Mouse (Mus musculus) retina, embryonic 14.5 days (tissue): Measurements from ENCODE around the gene 4930452B06Rik.
A peak's percentile ranks its signal among the peaks of the same experiment; 100 is the strongest.

Source experiments
- DNase-seq: peaks from one replicate; pipeline ENCODE4 v3.0.0-alpha.2; 2015; ENCODE audit warnings: low spot score

The 4930452B06Rik gene

DNA sequence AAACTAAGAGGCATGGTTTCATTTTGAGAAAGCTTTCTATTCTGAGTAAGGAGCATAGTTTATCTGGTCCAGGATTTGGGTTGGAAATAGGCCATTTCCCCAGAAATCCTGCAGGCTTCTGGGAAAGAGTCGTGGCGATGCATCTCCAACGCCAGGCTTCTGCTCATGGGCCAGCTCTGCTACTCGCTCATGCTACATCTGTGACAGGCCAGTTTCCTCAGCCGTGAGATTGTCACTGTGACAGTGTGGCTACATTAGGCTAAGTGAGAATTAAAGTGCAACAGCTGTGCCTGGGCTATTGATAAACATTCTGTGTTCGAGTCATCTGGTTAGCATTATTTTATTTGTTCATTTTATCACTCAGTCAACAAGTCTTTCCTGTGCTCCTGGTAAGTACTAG, 140.8 kb downstream of the 4930452B06Rik start:
- DNase-seq, result no peak

DNA sequence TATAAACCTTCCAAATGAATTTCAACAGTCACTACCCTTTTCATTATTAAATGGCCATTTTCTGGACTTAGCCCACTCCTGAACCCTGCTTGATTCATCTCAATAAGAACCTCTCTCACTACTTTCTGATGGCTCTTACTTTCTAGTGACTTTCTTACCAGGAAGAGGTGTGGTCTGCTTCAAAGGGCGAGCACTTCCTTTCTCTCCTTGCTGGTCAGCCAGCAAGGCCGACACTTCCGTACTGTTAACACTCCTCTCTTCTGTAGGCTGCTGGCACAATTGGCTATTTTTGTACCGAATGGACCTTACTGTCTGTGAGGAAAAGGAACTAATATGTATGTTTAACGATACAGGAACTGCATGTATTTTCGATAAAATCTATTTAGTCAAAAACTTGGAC, 148.4 kb downstream of the 4930452B06Rik start:
- DNase-seq, result no peak

DNA sequence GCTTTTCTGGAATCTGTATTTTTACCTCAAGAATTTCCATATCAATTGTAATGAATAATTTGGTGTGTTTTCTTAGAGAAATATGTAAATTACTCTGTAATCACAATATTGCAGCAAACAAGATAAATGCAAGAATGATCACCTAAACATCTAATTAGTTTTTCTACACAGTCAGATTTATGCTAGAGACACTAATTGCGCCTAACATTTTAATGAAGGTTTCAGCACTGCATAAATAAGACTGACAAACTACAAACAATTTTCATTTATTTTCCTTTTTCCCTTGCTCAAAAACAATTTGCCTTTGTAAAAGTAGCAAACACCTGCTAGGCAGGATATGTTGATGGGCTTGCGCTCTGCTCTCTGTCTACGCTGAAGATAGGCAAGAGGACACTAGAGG, 152.0 kb downstream of the 4930452B06Rik start:
- no peak for DNase-seq

DNA sequence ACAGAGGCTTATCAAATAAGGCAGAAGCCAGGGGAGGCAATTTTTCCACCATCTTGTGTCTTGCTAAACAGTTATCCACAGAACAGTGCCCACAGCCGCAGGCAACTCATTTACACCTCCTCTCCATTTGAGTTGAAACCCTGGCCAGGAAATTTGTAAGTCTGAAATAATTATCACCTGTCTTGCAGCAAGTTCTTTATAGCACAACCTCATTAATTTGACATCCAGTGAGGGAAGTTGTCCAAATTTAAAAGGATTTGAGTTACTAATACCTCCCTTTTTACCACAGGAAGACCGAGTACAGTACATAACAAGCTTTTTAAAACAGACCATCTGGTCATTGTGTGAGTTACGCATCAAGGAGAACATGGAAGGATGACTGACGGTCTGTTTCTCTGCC, 154.8 kb downstream of the 4930452B06Rik start:
- no peak for DNase-seq

DNA sequence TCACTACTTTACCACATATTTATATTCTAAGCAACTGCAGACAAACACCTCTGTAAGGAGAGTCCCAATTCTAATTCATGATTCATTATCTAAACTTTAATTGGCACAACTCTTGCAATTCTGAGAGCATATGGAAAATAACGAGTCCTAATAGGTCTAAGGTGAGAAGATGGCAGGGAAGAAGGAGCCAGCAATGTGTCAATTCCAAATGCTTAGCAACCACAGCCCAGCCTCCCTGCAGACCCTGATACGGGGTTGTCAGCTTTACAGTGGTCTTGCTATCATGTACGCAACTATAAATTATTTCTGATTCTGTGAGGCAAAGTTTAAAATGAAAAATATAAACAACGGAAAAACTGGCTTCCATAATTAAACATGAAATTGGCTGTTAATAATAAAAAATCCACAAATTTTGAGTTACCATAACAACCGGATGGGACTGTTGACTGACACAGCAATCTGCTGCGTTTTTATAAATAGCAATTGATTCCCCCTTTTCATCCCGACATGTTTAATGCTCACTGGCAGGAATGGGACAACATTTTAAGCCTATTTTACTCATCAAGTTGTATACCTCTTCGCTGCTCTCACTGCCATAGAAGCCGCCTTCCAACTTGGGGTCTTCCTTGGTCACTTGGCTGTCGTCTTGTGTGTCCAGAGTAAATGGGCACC, 155.6 kb downstream of the 4930452B06Rik start:
- DNase-seq, result no peak

DNA sequence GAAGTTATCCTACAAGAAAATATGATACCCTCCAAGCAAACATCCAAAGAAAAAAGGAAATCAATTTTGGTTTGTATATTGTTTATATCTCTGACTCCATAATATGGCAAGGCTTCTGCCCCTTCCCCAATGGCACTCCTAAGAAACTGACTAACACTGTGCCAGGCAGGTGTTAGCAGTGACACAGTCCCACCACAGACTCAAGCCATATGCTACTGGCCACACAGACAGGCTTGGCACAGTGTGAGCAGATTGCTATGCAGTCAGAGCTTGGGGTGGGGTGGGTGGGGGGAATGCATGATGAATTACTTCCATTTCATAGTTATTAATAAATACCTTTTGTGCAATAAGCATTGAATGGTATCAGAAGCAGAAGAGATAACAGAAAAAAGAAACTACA, 157.4 kb downstream of the 4930452B06Rik start:
- no peak for DNase-seq

DNA sequence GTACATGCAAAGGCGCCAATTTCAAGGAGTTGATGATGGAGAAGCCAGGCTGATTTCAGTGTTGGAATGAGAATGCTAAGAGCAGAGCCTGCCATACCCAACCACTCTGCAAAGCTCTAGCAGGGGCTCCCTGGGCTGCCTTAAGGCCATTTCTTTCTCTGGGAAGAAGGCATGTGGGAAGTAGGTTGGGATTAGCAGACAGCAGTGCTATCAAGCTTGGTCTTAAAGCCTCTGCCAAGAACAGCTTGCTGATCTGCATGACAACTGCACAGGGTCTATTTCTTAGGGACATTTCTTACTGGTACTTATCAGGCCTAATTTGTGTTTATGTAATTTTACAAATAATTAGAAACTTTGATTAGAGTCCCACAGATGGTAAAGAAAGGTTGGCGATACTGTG, 161.8 kb downstream of the 4930452B06Rik start:
- no peak for DNase-seq

DNA sequence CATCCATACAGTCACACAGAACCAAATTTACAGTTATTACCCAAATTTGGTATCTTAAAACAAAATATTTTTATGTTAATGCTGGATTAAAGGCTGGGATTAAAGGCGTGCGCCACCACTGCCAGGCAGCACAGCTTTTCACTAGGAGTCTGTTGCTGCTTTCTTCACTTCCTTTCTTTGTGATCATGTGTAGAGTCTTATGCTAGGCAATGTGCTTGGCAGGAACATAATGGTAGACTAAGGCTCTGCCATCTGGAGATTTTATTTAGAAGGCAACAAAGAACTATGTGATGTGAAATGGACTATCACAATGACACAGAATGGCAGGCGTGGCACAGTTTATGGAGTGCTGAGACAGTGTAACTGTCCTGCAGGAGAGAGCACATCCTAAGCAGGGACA, 162.7 kb downstream of the 4930452B06Rik start:
- no peak for DNase-seq

DNA sequence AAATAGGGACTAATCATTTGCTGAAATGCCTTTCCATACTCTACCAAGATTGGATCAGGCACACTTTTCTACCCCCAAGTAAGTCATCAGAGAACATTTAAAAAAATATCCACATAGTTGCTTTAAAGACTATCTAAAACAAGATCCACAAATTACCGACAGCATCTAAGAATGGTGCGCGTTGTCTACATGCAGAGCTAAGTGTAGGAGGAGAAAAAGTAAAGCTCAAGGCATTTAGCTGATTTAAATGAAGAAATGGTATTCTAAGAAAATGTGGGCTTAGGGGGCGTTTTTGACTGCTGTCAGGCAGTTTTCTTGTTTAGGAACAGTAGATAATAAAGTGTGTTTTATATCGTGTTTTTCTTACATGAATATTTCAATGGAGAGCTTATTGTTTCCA, 163.5 kb downstream of the 4930452B06Rik start:
- DNase-seq, result no peak

DNA sequence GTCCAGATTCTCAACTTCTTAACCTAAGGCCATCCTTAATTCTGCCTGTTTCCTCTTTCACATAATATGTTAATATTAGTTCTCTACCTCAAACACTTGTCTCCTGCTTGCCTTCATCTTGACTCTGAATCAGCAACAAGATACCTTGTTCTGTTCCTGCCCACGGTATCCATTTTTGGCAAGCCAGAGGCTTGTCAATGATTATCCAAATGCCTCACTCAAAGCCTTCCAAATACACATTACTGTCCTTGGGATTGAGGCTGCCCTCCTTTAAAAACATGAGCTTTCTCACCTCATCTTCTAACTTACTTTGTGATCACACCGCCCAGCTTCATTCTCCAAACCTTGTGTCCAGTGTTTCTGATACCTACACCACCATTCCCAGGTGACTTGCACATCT, 170.3 kb downstream of the 4930452B06Rik start:
- no peak for DNase-seq

DNA sequence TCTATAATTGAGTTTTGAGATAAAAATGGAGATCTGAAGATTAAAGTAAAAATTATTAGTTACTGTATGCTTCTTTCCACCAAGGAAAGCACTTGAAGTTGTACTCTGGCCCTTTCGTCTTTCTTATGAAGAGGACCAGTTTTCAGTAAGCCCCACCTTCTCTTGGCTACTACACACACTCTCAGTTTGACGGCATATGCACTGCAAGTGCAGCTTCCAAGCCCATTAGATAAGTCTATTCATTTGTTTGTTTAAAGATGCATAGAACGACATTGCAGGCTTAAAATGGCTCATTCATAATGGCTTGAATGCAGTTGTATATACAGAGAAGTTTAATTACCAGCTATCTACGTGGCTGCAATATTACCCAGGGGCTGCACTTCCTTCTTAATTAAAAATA, 171.1 kb downstream of the 4930452B06Rik start:
- no peak for DNase-seq

DNA sequence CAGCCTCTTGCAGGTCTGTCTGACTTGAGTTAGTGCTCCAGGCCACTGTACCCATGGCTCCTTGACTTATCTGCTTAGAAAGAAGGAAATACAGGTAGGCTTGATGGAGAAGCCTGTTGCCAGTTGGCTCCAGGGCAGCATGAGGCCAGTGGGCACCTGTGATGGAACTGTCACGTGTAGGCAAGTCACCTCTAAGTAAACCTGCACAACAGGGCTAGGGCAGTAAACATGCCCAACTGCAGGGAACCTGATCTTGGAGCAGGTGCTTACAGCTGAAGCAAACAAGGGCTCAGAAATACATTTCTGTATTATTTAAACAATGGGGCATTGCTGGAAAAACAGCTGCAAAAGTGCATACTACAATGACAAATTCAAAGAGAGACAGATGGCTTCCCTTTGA, 171.8 kb downstream of the 4930452B06Rik start:
- no peak for DNase-seq

DNA sequence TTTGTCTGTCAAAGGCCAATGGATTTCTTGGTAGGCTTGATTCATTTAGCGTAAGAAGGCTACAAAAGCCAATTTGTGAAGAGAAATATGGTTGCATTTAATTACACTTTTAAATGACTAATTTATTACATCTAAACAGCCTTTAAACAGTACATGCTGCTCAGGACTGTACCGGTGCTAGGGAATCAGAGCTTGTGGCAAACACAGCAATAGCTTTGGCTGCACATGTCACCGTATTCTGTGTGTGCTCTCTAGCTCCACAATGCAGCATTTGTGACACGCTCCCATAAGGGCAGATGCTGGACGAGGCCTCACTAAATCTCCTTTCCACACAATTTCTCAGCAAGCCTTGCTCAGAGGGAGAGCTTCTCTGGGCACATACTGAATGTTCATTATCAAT, 187.9 kb downstream of the 4930452B06Rik start:
- no peak for DNase-seq

DNA sequence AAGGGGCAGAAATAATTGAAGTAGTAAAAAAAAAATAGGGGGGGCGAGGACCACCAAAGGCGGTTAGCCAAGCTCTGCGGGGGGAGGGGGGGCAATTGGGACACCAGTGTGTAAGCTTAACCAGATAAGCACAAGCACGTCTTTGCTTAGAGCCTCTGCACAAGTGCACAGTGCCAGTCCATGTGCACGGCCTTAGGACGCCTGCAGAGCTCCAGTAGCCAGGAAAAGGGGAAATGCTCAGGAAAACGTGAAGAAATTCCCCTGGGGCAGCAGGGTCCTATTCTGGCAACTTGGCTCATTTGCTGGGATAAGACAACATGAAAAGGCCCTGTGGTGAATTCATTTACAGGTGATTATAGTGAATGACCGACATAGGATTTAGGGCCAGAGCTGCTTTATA, 188.7 kb downstream of the 4930452B06Rik start:
- no peak for DNase-seq

DNA sequence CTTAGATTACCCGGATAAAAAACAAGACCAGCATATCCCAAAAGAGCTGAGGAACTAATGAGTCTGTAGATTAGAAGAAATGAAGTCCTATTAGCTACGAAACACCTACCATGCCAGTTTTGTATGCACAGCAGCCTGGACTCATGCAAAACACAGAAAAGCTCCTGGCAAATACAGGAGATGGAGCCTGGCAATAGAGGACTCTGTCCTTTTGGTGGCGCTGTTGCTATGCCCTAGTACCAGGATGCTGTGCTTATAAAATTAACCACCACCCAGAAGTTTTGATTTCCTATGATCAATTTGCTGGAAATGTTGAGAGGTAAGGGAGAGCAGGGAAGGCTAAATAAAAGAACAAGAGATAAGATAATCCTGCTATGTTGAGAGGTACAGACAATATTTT, 189.4 kb downstream of the 4930452B06Rik start:
- DNase-seq, result peak; percentile 51

DNA sequence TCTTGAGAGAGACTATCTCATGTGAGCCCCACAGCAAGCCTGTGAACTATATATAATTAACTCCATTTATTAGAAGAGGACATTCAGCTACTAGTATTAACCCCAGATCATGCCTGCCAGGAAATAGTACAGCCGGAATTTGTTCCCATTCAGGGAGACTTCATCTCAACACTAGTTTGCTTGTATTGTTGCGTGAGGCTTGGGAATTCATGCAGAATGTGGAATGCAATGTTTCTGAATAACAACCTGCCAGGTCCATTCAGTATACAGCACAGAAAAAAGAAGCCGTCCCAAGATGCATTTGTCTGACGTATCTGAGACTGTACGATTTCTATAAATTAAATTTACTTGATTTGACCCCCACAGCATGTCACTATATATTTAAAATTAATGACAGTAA, 190.2 kb downstream of the 4930452B06Rik start:
- no peak for DNase-seq

DNA sequence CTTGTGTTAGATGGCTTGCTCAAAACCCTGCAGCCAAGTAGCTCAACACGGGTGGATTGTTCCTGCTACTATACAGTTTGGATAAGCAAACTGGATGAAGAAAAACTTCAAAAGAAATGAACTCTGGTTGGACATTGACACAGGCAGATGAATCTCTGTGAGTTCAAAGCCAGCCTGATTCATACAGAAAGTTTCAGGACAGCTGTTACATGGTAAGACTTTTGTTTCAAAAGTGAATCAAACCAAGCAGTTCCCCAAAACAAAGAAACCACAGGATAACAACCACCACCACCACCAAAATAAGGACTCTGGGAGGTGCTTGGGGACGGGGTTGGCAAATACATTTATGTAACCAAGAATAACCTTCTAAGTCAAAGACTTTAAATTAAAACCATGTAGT, 193.2 kb downstream of the 4930452B06Rik start:
- no peak for DNase-seq

DNA sequence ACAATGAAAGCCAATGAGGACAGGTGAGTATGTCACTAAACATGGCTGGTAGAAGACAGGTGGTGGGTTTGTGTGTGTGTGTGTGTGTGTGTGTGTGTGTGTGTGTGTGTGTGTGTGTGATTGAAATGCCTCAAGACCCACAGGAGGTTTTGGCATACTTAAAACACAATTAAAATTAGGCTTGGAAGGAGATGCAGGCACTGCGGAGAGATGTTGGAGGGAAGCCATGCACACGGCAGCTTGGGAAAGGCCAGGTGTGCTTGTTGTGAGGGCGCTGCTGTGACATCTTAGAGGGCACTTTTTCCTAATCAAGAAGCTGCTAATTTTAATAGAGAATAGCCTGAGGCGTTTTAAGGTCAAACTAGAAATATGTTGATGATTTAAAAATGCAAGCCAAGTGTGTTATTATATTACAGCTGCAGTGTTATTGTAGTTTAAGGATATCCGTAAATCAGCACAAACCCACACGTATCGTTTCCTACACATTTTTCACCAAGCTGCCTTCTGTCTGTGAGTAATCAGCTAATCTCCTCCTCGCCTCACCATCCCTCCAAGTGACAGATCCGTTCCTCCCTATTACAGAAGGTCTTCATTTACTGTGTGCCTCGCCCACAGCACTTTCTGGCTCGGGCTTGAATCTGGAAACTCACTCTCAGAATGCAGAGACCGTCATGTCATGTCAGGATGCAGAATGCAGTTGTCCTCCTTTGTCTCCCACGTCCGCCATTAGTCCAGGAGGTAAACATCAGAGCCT, 201.5 kb downstream of the 4930452B06Rik start:
- DNase-seq, result no peak

DNA sequence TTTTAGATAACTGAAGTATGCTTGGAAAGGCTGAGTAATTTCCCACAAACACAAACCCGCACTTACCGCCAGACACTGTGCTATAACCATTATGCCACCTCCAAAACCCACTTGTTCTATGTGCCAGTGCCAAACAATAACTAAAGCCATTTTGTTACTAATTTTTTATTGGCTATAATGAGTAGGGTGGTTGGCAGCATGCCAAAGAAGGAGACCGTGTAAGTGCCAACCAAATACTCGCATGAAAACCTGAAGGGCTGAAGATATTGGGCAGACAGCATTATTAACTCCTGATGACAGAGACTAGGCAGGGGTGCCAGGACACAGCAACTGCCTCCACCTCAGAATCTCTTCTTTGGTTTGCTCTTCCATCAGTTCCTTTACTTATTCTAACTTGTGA, 203.1 kb downstream of the 4930452B06Rik start:
- DNase-seq, result no peak

DNA sequence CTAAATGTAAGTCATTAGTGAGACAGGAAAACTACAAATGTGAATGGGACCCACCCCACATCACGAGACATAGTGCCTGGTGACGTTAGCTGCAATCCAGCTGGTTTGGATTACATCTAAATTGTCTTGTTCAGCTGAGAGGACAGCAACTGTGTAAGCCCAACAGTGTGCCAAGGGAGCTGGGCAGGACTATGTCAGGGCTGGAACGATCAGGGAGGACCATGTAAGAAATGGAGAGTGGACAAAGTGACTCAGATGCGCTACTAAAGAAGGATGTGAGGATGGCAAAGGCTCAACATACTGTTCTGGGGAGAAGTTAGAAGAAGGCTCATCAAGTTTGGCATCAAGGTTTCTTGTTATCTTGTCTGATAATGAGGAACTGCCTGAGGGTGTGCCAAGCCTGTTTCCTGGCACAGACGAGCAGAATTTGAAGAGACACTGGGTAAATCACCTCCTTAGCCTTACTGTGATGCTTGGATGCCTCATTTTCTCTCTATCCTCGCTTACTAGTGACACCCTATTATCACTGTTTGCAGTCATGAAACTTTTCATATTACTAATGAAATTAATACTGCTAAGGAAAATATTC, 203.6 kb downstream of the 4930452B06Rik start:
- DNase-seq, result no peak

DNA sequence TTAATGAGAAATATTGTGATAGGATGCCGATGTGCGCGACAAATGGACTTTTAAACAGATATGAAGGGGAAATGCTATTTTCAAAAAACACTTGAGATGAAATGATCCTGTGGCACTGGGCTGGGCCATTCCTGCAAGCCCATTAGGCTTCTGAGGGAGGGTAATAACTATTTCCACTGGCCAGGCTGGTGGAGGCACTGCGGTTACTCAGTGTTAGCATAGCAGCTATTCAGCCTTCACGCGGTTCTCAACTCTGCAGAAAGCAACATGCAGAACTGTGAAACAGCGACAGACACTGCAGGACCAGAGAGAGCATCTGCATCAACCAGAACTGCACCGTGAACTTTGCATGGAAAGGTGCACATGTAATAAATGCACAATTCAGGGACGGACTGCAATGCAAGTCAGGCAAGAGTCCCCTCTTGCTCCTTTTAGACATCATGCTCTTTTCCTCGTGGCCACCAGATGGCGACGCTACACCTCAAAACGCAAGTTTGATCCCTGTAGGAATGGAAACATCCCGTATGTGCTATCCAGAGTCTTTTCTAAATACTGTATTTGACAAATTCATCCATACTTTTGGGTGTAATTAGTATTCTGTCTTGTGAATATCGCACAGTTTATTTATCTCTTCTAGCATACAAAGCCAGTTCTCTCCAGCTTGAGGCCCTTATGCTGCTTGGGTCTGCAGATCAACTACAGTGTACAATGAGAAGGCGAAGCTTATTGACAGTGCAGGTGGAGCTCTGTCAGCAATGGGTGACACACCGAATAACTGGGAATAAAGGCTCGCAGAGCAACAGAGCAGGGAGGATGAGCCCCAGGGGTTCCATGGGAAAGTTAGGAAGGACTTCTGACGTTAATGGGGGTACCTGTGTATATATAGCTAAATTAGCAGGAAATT, 205.6 kb downstream of the 4930452B06Rik start:
- peak; percentile 76 for DNase-seq

DNA sequence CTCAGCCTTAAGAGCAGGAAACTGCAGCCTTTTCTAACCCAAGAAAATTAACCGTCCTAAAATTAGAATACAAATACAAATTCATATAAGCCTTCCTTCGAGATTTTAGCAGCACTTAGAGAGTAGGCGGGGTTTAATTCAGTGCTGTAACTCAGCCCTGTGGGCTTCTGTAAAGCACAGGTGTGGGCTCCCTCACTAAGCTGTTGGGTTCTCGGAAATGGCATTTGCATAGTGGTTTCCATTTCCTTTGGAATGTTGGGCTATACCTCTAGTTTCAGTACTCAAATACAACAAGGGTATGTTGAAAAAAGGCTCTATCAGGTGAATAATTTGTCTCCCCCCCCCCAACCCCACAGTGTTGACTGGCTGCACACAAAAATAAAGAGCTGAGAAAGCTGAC, 206.3 kb downstream of the 4930452B06Rik start:
- DNase-seq, result no peak
